Mouse (Mus musculus) cerebellum, postnatal 10 days (tissue): Measurements from ENCODE around the gene Vgll2.

Experiments used
- DNase-seq, 2 experiments: peaks; one replicate each; pipeline ENCODE4 v3.0.0; 2021; ENCODE audit warnings: mixed read lengths in 2 of 2

Vgll2 gene

GRCm38 (mm10) chr10:52022413-52023212 is at the start of gene Vgll2:
TSS of gene Vgll2 (plus strand) at chr10:52022502.
- peak; percentile 53 to 55 for DNase-seq

DNA sequence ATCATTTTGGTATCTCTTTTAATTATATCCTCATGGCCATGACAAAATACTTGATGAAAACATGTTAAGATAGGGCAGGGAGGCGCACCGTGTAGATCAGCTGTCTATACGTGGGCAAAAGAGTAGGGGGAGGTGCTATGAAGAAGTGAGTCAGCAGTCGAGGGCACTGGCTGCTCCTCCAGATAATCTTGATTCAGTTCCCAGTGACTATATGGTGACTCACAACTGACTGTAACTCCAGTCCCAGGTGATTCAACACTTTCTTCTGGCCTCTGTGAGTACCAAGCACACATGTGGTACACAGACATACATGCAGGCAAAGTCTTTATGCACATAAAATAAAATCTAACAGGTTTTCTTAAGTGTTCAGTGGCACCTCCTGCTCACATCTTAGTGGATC is 47.2 kb upstream of the Vgll2 start:
- DNase-seq = no peak

DNA sequence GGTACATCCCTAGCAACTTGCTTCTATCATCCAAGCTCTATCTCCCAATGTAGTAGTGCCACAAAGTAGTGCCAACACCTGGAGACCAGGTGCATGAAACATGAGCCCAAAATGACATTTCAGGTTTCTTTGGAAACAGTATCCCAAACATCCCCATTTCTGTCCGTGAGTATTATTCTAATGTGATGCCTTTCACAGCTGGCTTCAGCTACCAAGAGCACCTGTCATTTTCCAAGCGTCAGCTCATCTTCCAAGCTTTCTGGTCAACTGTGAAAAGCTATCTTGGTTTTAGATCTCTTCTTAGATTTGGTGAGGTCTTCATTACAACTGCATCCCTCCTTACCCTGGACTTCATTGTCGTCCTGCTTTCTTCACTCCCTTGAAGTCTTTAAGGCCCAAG is 46.7 kb upstream of the Vgll2 start:
- no peak for DNase-seq

- DNase-seq = no peak
Observed at GRCm38 (mm10) chr10:51981651-51982050, 40.7 kb upstream of the Vgll2 start.

DNA sequence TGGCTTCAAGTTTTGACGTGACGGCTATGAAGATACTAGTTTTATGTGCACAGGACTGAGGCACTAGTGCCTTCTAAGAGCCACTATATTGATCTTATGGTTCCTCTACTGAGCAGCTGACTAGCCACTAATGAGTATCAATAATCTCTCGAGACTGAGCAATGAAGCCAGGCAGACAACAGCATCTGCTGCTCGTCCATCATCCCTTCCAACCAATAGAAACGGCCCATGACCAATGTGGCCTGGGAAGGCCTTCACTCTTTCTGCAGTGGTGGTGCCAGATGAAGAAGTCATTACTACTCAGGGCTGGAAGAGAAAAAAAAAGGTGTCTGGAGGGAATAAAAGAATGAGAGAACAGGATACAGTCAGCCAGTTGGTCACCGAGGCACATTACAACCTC is 39.9 kb upstream of the Vgll2 start:
- DNase-seq = no peak

GRCm38 (mm10) chr10:52018471-52018870 is 3.8 kb upstream of the Vgll2 start:
- DNase-seq = peak; percentile 13 to 14

DNA sequence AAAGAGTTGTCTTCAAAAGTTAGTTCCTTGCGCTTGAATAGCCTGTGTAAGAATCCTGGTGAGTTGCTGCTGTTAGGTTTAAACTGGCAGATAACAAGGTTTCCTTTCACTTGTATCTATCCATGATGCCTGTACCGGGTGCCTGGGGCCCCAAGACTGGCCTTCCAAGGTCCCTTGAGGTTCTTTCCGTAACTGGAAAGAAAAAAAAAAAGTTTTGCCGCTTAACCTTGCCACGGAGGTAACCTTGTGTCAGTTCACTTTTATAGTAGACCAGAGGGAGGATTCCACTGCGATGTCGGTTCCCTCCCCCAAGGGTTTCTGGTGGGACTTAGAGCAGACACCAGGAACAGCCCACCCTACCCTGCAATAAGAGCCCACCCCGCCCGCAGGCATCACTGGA is 1.1 kb upstream of the Vgll2 start:
- no peak for DNase-seq

DNA sequence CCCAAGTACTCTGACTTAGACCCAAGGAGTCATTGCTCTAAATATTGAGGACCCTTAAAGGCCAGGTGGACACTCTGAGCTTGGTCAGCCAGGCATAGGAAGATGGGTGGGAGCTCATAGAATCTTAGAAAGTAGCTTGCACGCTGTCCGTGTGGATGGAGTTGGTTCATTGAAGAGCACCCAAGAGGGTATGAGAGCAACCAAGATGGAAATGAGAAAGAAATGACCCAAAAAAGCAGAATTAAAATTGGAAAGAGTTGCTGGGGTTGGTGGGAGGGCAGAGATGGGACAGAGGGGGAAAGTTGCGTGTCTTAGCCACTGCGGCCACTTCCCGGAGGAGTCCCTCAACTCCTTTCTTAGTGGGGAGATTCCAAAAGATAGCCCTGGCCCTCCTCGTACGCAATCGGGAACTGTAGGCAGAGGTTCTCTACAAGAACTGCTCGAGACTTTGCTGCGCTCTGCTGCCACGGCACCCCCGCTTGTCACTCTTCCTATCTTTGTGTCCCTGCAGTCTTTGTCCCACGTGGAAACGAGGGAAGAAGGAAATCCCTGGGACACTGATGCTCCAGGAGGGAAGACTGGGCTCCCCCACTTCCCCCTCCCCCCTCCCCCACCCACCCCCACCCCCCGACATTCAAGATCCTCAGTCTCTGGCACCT is 437 bp upstream of the Vgll2 start:
- DNase-seq = peak; percentile 4 to 8

GRCm38 (mm10) chr10:52023213-52024052 is 1.1 kb downstream of the Vgll2 start:
- DNase-seq = peak; percentile 9 to 19

- no peak for DNase-seq
Observed at GRCm38 (mm10) chr10:52024053-52024410, 1.7 kb downstream of the Vgll2 start.

DNA sequence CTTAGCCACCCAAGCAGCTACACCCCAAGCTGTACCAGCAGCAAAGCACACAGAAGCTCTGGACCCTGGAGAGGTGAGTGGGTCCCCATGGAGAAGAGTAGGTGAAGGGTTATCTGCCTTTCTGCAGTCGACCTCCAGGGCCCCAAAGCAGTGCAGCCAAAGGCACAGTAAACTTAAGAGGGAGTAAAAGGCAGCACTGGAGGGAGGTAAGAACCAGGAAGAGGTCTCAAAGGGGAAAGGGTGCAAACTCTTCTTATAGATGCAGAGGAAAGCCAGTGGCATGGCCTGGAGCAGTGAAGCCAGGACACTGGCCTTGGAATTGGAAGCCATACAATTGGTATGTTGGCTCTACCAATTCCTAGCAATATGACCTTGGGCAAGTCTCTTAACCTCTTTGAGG is 3.0 kb downstream of the Vgll2 start:
- DNase-seq = no peak

DNA sequence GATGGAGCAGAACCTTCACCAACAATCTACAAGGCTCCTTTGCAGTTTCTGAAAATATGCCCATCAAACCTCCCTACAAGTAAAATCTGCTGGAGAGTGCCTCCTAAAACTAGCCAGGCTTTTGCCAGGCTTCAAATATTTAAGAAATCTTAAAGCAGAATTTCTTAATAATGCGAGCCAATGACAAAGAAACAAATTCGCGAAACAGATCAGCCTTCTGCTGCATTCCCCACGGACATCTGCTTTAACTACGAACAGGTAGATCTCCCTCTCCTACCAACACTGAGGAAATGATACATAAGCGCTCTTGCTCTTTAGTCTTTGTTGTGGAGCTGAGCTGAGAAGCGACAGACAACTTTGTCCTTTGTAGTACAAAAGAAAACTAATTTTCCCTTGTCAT is 3.5 kb downstream of the Vgll2 start:
- no peak for DNase-seq

DNA sequence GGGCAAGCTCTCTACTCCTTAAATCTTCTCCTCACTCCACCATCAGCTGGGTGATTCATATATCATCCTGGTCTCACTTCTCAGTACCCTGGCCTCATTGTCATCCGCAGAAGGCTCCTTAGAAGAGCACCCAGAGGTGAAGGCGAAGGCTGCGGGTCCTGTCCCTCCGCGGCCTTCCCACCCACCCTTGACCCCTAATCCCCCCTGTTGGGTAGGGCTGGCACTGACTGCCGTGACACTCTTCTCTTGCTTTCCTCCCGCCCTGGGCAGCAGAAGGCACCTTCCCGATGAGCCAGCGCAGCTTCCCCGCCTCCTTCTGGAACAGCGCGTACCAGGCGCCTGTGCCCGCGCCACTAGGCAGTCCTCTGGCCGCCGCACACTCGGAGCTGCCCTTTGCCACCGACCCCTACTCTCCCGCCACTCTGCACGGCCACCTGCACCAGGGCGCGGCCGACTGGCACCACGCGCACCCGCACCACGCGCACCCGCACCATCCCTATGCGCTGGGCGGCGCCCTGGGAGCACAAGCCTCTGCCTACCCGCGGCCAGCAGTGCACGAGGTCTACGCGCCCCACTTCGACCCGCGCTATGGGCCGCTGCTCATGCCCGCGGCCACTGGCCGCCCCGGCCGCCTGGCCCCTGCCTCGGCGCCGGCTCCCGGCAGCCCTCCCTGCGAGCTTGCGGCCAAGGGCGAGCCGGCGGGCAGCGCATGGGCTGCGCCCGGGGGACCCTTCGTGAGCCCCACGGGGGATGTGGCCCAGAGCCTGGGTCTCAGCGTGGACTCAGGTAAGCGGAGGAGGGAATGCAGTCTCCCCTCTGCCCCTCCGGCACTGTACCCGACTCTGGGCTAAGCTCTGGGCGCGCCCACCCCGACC is 5.1 kb downstream of the Vgll2 start:
- peak; percentile 34 to 38 for DNase-seq

- no peak for DNase-seq
Observed at GRCm38 (mm10) chr10:52028561-52029370, 6.5 kb downstream of the Vgll2 start.

GRCm38 (mm10) chr10:52029421-52030080 is 7.2 kb downstream of the Vgll2 start:
- DNase-seq = peak in 1 of 2 experiments; percentile 5

GRCm38 (mm10) chr10:52033729-52034128 is 11.4 kb downstream of the Vgll2 start:
- no peak for DNase-seq

- DNase-seq = no peak
Observed at GRCm38 (mm10) chr10:52039392-52039791, 17.1 kb downstream of the Vgll2 start.

DNA sequence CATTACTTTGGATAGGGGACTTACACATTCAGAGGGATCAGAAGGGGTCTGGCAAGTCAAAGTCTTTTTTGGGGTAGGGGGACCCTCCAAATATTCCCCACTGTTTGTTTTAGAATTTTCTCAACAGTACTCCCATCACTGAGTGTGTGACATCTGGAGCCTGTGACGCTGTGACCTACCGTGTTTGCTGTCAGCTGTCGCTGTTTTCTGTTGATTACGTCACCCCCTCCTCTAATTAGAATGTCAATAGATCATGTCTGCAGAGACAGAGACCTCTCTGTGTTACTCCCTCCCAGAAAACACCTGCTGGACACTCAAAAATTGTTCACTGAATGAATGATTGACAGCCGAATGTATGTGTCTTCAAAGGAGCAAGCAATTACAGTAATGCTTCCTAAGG is 20.8 kb downstream of the Vgll2 start:
- DNase-seq = no peak

DNA sequence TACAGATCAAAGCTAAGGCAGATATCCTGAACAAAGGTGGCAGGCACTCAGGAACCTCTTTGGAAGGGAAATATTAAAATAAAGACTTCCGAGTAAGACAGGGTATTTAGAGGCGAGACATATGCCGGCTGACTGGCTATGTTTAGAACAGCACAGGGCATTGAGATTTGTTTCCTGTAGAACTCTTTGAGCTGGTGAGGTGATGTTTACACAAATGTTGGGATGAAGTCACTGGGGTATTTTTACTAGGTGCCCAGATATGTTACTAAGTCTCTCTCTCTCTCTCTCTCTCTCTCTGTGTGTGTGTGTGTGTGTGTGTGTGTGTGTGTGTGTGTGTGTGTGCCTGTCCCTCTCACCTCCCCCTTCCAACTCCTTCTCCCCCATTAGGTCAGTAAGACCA is 26.0 kb downstream of the Vgll2 start:
- no peak for DNase-seq

- DNase-seq = peak; percentile 77 to 78
Observed at GRCm38 (mm10) chr10:52072482-52072881, 50.2 kb downstream of the Vgll2 start.
